Mouse (Mus musculus): Measurements from ENCODE around the gene Adat3. TPM values are rescaled to one million over a fixed set of nuclear protein-coding genes. Genes with fewer than 3 reads are reported as not detected.

The Adat3 gene
- polyA plus RNA-seq, 1 experiment from 2014 or later = 4.8 TPM

DNA sequence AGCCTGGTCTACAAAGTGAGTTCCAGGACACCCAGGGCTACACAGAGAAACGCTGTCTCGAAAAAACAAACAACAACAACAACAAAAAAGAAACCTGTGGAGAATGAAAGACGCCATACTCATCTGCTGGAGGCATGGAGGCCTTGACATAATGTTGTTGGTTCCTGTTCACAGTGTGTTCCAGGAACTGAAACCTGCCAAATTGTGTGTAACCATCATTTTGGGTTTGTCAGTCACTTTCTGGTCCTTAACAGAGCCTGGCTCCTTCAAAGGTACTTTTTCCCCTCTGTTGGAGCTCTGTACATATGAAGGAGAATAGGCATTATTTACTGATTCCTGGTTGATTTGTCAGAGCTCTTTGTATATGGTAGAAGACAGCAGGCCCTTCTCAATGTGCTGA lies 9.2 kb downstream of the Adat3 start:
- DNase-seq (ENCODE audit: low spot score) (no peak), ATAC-seq (no peak)
- H3K36me3 ChIP-seq (ENCODE audit: insufficient read depth, low read length) = peaks cover 7% of the 10 kb centered on the region; the same call in 1 of the 2 replicates
- H3K27me3 ChIP-seq (replicated peaks; ENCODE audit: insufficient read depth, low read length) = no peaks in the 10 kb centered on the region
- H3K4me3 ChIP-seq (ENCODE audit: low read depth, low read length) = no peak overlapping the region
- H3K27ac ChIP-seq (ENCODE audit: low read length) = no peak overlapping the region
- H3K4me1 ChIP-seq (ENCODE audit: insufficient read depth, low read depth, low read length) = no peaks in the 10 kb centered on the region
- H3K9me3 ChIP-seq (ENCODE audit: low read length) = no peaks in the 10 kb centered on the region
- 92% methylated on average over 3 of the region's 3 CpGs for WGBS
- H3K9ac ChIP-seq (replicated peaks; ENCODE audit: low read depth) = no peak overlapping the region
- no peak for TF ChIP-seq EP300 (IDR thresholded peaks at IDR 0.05)
- no peak for TF ChIP-seq CTCF (IDR thresholded peaks at IDR 0.05)
- no peak overlapping the region for H3K4me2 ChIP-seq (replicated peaks; ENCODE audit: low read depth, low read length)

GRCm38 (mm10) chr10:80613821-80614220 lies 11.1 kb downstream of the Adat3 start:
- no peak overlapping the region for H3K9ac ChIP-seq (replicated peaks; ENCODE audit: low read depth)
- 79% methylated on average over 3 of the region's 3 CpGs for WGBS
- no peak overlapping the region for H3K4me3 ChIP-seq (ENCODE audit: low read depth, low read length)
- DNase-seq (ENCODE audit: low spot score) (no peak), ATAC-seq (no peak)
- no peak overlapping the region for H3K27ac ChIP-seq (ENCODE audit: low read length)
- H3K36me3 ChIP-seq (ENCODE audit: insufficient read depth, low read length) = peaks cover 7% of the 10 kb centered on the region; the same call in 1 of the 2 replicates
- no peak overlapping the region for H3K4me2 ChIP-seq (replicated peaks; ENCODE audit: low read depth, low read length)
- H3K4me1 ChIP-seq (ENCODE audit: insufficient read depth, low read depth, low read length) = no peaks in the 10 kb centered on the region
- TF ChIP-seq EP300 (IDR thresholded peaks at IDR 0.05) (no peak), CTCF (IDR thresholded peaks at IDR 0.05) (0 out of 2 replicates have a peak, but pooled peaks have one; percentile 8)
- no peaks in the 10 kb centered on the region for H3K27me3 ChIP-seq (replicated peaks; ENCODE audit: insufficient read depth, low read length)
- H3K9me3 ChIP-seq (ENCODE audit: low read length) = no peaks in the 10 kb centered on the region

- H3K27me3 ChIP-seq (replicated peaks; ENCODE audit: insufficient read depth, low read length) = no peaks in the 10 kb centered on the region
- H3K36me3 ChIP-seq (ENCODE audit: insufficient read depth, low read length) = peaks cover 7% of the 10 kb centered on the region; the same call in 1 of the 2 replicates
- no peak overlapping the region for H3K27ac ChIP-seq (ENCODE audit: low read length)
- no peaks in the 10 kb centered on the region for H3K4me1 ChIP-seq (ENCODE audit: insufficient read depth, low read depth, low read length)
- H3K4me2 ChIP-seq (replicated peaks; ENCODE audit: low read depth, low read length) = no peak overlapping the region
- H3K9me3 ChIP-seq (ENCODE audit: low read length) = no peaks in the 10 kb centered on the region
- ATAC-seq = no peak
- DNase-seq (ENCODE audit: low spot score) = no peak
- H3K9ac ChIP-seq (replicated peaks; ENCODE audit: low read depth) = no peak overlapping the region
- H3K4me3 ChIP-seq (ENCODE audit: low read depth, low read length) = no peak overlapping the region
- WGBS = 83% methylated on average over 6 of the region's 6 CpGs
- TF ChIP-seq EP300 (IDR thresholded peaks at IDR 0.05) = no peak
- TF ChIP-seq CTCF (IDR thresholded peaks at IDR 0.05) = no peak
Observed at GRCm38 (mm10) chr10:80614351-80614750, 11.7 kb downstream of the Adat3 start.

DNA sequence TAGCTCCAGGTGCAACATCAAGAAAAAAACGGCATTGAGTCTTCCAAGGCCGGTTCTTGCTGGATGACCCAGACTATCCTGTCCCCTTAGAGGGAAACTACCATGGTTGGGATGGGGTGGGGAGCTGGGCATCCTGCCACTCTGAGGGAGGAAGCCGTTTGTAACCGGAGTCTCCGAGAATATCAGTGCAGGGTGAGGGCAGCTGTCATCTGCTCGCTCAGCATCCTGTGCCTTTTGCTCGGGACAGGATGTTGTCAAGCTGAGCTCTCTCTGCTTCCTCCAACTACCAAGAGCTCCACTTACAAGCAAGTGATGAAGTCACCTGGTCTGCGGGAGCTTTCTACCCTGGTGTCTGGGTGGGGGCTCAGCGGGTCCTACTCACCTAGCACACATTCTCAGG lies 15.5 kb downstream of the Adat3 start:
- DNase-seq (ENCODE audit: low spot score) = peak; percentile 62
- Histone ChIP-seq H3K27me3 (replicated peaks; ENCODE audit: insufficient read depth, low read length) (no peaks in the 10 kb centered on the region), H3K4me1 (ENCODE audit: insufficient read depth, low read depth, low read length) (no peaks in the 10 kb centered on the region), H3K4me2 (replicated peaks; ENCODE audit: low read depth, low read length) (no peak overlapping the region), H3K9me3 (ENCODE audit: low read length) (no peaks in the 10 kb centered on the region), H3K9ac (replicated peaks; ENCODE audit: low read depth) (no peak overlapping the region), H3K36me3 (ENCODE audit: insufficient read depth, low read length) (peaks cover 7% of the 10 kb centered on the region; the same call in 1 of the 2 replicates), H3K27ac (ENCODE audit: low read length) (peak overlapping the region; percentile 6), H3K4me3 (ENCODE audit: low read depth, low read length) (no peak overlapping the region)
- 43% methylated on average over 9 of the region's 9 CpGs for WGBS
- ATAC-seq = no peak
- TF ChIP-seq EP300 (IDR thresholded peaks at IDR 0.05) = 0 out of 2 replicates have a peak, but pooled peaks have one; percentile 20
- no peak for TF ChIP-seq CTCF (IDR thresholded peaks at IDR 0.05)

DNA sequence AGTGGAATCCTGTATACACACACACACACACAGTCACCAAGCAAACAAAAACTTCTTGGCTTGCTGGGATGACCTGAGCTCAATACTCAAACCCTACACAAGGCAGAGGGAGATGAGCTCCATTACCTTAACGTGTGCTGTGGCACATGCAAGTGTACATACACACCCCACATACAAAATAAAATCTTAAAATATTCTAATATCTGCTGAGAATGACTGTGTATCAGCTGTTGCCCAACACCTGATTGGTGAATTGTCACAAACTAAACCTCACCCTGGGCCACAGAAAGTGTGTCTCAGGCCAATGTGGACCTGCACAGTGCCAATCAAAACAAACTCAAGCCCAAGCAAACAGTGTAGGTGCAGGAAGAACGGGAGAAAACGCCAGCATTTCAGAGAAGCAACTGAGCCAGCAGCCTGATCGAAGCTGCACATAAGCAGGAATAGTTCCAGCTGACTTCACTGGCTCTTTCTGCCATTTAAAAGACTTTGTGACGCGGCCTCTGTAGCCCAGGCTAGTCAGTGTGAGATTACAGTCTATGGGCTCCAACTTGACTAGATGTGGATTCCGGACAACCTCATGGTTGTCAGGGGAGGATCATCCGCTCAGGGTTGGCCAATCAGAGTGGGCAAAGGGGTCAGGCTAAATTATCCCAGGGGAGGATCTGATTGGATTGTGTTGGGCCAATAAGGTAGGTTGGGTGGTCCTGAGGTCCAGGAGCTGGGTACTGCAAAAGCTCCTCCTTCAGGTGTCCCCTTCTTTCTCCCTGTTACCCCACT lies 17.0 kb downstream of the Adat3 start:
- Histone ChIP-seq H3K36me3 (ENCODE audit: insufficient read depth, low read length) (peaks cover 5% of the 10 kb centered on the region; the same call in 1 of the 2 replicates), H3K4me1 (ENCODE audit: insufficient read depth, low read depth, low read length) (peaks cover 9% of the 10 kb centered on the region; the same call in 1 of the 2 replicates), H3K27me3 (replicated peaks; ENCODE audit: insufficient read depth, low read length) (no peaks in the 10 kb centered on the region), H3K4me2 (replicated peaks; ENCODE audit: low read depth, low read length) (no peak overlapping the region), H3K9me3 (ENCODE audit: low read length) (no peaks in the 10 kb centered on the region), H3K9ac (replicated peaks; ENCODE audit: low read depth) (no peak overlapping the region), H3K27ac (ENCODE audit: low read length) (no peak overlapping the region), H3K4me3 (ENCODE audit: low read depth, low read length) (no peak overlapping the region)
- ATAC-seq (no peak), DNase-seq (ENCODE audit: low spot score) (no peak)
- TF ChIP-seq CTCF (IDR thresholded peaks at IDR 0.05) = no peak
- TF ChIP-seq EP300 (IDR thresholded peaks at IDR 0.05) = no peak
- 41% methylated on average over 8 of the region's 8 CpGs for WGBS

DNA sequence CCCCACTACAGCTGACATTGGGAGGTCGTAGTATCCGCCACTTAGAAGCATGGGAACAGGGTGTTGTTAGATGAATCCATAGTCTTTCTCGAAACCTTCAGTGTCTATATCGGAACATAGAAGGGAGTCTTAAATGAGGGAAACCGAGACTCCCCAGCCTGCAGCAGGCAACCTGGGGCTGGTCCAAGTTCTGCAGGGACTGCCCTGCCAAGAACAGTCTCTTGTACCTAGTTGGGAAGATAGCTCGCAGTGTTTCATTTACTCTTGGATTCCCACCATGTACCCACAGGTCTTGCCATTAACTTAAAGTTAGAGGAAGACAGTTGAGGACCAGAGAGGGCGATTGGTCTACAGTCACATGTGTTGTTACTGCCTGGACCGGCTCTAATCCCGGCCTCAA lies 17.7 kb downstream of the Adat3 start:
- ATAC-seq = no peak
- Histone ChIP-seq H3K4me1 (ENCODE audit: insufficient read depth, low read depth, low read length) (peaks cover 9% of the 10 kb centered on the region; the same call in 1 of the 2 replicates), H3K27ac (ENCODE audit: low read length) (no peak overlapping the region)

More for the DNA sequence above, 17.7 kb downstream of the Adat3 start:
- Histone ChIP-seq H3K9me3 (ENCODE audit: low read length) (no peaks in the 10 kb centered on the region), H3K9ac (replicated peaks; ENCODE audit: low read depth) (no peak overlapping the region), H3K27me3 (replicated peaks; ENCODE audit: insufficient read depth, low read length) (no peaks in the 10 kb centered on the region), H3K36me3 (ENCODE audit: insufficient read depth, low read length) (no peaks in the 10 kb centered on the region), H3K4me2 (replicated peaks; ENCODE audit: low read depth, low read length) (no peak overlapping the region), H3K4me3 (ENCODE audit: low read depth, low read length) (no peak overlapping the region)
- 71% methylated on average over 9 of the region's 9 CpGs for WGBS
- no peak for TF ChIP-seq CTCF (IDR thresholded peaks at IDR 0.05)
- no peak for TF ChIP-seq EP300 (IDR thresholded peaks at IDR 0.05)
- DNase-seq (ENCODE audit: low spot score) = no peak

All from lung, postnatal 0 days (tissue).